Mouse (Mus musculus) mouse trophoblast stem cell (cell line): ENCODE results near the gene Rfx4.

Experiments used
- in situ Hi-C, 2 experiments: fragments of 300-500 bp; cut with MseI, MboI; formaldehyde crosslinking; loops; 2 replicates in 1 of 2; 3 replicates in 1 of 2; pipeline ENCODE4 v1.15.1; 2025

Gene Rfx4

GRCm38 (mm10) chr10:84755786-84756203, at the start of gene Rfx4:
TSS of gene Rfx4 (plus strand) at chr10:84756062.
- in situ Hi-C loops = no loop called here

- in situ Hi-C loops = no loop called here
Observed at GRCm38 (mm10) chr10:84706543-84706942, 49.3 kb upstream of the Rfx4 start.

GRCm38 (mm10) chr10:84707226-84707625, 48.6 kb upstream of the Rfx4 start:
- in situ Hi-C loops = no loop called here

GRCm38 (mm10) chr10:84707752-84708530, 47.9 kb upstream of the Rfx4 start:
- in situ Hi-C loops = no loop called here

- in situ Hi-C loops = no loop called here
Observed at GRCm38 (mm10) chr10:84710192-84710591, 45.7 kb upstream of the Rfx4 start.

- in situ Hi-C loops = no loop called here
Observed at GRCm38 (mm10) chr10:84710827-84711226, 45.0 kb upstream of the Rfx4 start.

- in situ Hi-C loops = no loop called here
Observed at GRCm38 (mm10) chr10:84711479-84711878, 44.4 kb upstream of the Rfx4 start.

GRCm38 (mm10) chr10:84711940-84712339, 43.9 kb upstream of the Rfx4 start:
- in situ Hi-C loops = no loop called here

GRCm38 (mm10) chr10:84712532-84712931, 43.3 kb upstream of the Rfx4 start:
- in situ Hi-C loops = no loop called here

GRCm38 (mm10) chr10:84713043-84713442, 42.8 kb upstream of the Rfx4 start:
- in situ Hi-C loops = no loop called here

GRCm38 (mm10) chr10:84715639-84716038, 40.2 kb upstream of the Rfx4 start:
- in situ Hi-C loops = no loop called here

GRCm38 (mm10) chr10:84716581-84716980, 39.3 kb upstream of the Rfx4 start:
- in situ Hi-C loops = no loop called here

- in situ Hi-C loops = no loop called here
Observed at GRCm38 (mm10) chr10:84722711-84723110, 33.2 kb upstream of the Rfx4 start.

GRCm38 (mm10) chr10:84727005-84727404, 28.9 kb upstream of the Rfx4 start:
- in situ Hi-C loops = no loop called here

- in situ Hi-C loops = no loop called here
Observed at GRCm38 (mm10) chr10:84727760-84728159, 28.1 kb upstream of the Rfx4 start.

GRCm38 (mm10) chr10:84730078-84730477, 25.8 kb upstream of the Rfx4 start:
- in situ Hi-C loops = no loop called here

- in situ Hi-C loops = no loop called here
Observed at GRCm38 (mm10) chr10:84730956-84731355, 24.9 kb upstream of the Rfx4 start.

GRCm38 (mm10) chr10:84733511-84733910, 22.4 kb upstream of the Rfx4 start:
- in situ Hi-C loops = no loop called here

- in situ Hi-C loops = no loop called here
Observed at GRCm38 (mm10) chr10:84754851-84755785, 744 bp upstream of the Rfx4 start.

GRCm38 (mm10) chr10:84756435-84757095, 703 bp downstream of the Rfx4 start:
- in situ Hi-C loops = no loop called here

- in situ Hi-C loops = no loop called here
Observed at GRCm38 (mm10) chr10:84757426-84758199, 1.8 kb downstream of the Rfx4 start.

- in situ Hi-C loops = no loop called here
Observed at GRCm38 (mm10) chr10:84758200-84758468, 2.3 kb downstream of the Rfx4 start.
